Mouse (Mus musculus) hindbrain, postnatal 0 days (tissue): ENCODE measurements around the gene Slc36a3. TPM values are rescaled to one million over a fixed set of nuclear protein-coding genes. Genes with fewer than 3 reads are reported as not detected.

Experiments
- ATAC-seq: fragments of 200-750 bp; cut with Nextera tagmentation; 2 replicates; pipeline ENCODE4 v1.8.0; 2017; ENCODE audit warnings: mild to moderate bottlenecking, moderate TSS enrichment, moderate library complexity
- DNase-seq: peaks from one replicate; pipeline ENCODE4 v3.0.0-alpha.2; 2015; ENCODE audit warnings: low spot score
- H3K27ac ChIP-seq: fragments of 300-500 bp; sonication (generic); 2 replicates; pipeline ENCODE4 v1.5.1; 2014; ENCODE audit warnings: mild to moderate bottlenecking
- H3K27me3 ChIP-seq: fragments of 300-500 bp; sonication (generic); 2 replicates; pipeline ENCODE4 v1.6.1; 2014; ENCODE audit warnings: low read length, mixed read lengths; ENCODE audit not compliant: insufficient read depth
- H3K36me3 ChIP-seq: fragments of 300-500 bp; sonication (generic); 2 replicates; pipeline ENCODE4 v1.6.1; 2014; ENCODE audit warnings: low read length, mixed read lengths; ENCODE audit not compliant: insufficient read depth
- H3K4me1 ChIP-seq: fragments of 300-500 bp; sonication (generic); 2 replicates; pipeline ENCODE4 v1.6.1; 2014; ENCODE audit warnings: antibody characterized with exemption, low read length, mixed read lengths; ENCODE audit not compliant: insufficient read depth
- H3K4me2 ChIP-seq: fragments of 300-500 bp; sonication (generic); 2 replicates; pipeline ENCODE4 v1.6.1; 2014; ENCODE audit warnings: low read depth, mild to moderate bottlenecking, low read length, moderate library complexity, mixed read lengths
- H3K4me3 ChIP-seq: fragments of 300-500 bp; sonication (generic); 2 replicates; pipeline ENCODE4 v1.5.1; 2014; ENCODE audit warnings: low read length
- H3K9ac ChIP-seq: fragments of 300-500 bp; sonication (generic); replicated peaks from 2 replicates; pipeline ENCODE4 v1.6.1; 2014; ENCODE audit warnings: mild to moderate bottlenecking, low read length, moderate library complexity, mixed read lengths
- H3K9me3 ChIP-seq: fragments of 300-500 bp; sonication (generic); 2 replicates; pipeline ENCODE4 v1.6.1; 2016; ENCODE audit warnings: low read length, mixed read lengths
- CTCF ChIP-seq: IDR thresholded peaks from 2 replicates; pipeline ENCODE4 v1.5.1; 2016; ENCODE audit warnings: antibody characterized with exemption, control low read depth, low read depth
- WGBS: fragments of 180-500 bp; shearing (Covaris S2); extraction: QIAGEN DNeasy Blood & Tissue Kit; methylation state at CpG from one replicate; pipeline ENCODE4 v1.1.7; 2014; 5-methylcytosine and 5-hydroxymethylcytosine counted together
- polyA plus RNA-seq: library from polyadenylated mRNA; unstranded; fragments of >200 nt; fragmentation: Nextera tagmentation; extraction: Ambion mirVana; gene quantifications from 2 replicates; pipeline ENCODE4 v1.2.1, GENCODE M21; 2015
- total RNA-seq: library from RNA; depleted of rRNA; stranded (reverse); fragments of >200 nt; gene quantifications from 2 replicates; pipeline ENCODE4 v1.2.3, GENCODE M21; 2014

Gene Slc36a3
- total and polyA plus RNA-seq, 2 experiments from 2014 or later: not detected

DNA sequence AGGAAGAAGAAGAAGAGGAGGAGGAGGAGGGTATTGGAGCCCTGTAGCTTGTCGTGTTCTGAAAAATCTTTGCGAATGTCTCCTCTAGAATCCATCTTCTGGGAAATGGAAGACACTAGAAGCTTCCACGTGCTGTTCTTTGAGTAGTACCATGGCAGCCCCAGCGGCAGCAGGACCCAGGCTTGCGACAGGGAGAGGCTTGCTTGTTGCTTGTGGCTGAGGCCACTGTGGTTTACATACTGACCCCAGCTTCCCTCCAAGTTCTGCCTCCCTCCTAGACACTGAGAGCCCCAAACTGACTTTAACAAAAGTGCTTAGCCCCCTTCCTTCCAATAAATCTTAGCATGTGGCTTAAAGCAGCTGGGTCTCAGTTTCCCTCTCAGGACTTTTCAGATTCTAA lies 32.7 kb upstream of the Slc36a3 start:
- no peak for TF ChIP-seq CTCF
- H3K27me3 ChIP-seq: no peaks in the 10 kb centered on the region
- H3K4me3 ChIP-seq: no peak overlapping the region
- ATAC-seq: no peak
- no peak overlapping the region for H3K27ac ChIP-seq
- no peaks in the 10 kb centered on the region for H3K9me3 ChIP-seq
- H3K9ac ChIP-seq: no peak overlapping the region
- H3K4me2 ChIP-seq: no peak overlapping the region
- DNase-seq: no peak
- 84% methylated on average over 5 of the region's 5 CpGs for WGBS
- 0 out of 2 replicates have a peak, but pooled peaks cover 3% of the 10 kb centered on the region for H3K4me1 ChIP-seq
- H3K36me3 ChIP-seq: no peaks in the 10 kb centered on the region

DNA sequence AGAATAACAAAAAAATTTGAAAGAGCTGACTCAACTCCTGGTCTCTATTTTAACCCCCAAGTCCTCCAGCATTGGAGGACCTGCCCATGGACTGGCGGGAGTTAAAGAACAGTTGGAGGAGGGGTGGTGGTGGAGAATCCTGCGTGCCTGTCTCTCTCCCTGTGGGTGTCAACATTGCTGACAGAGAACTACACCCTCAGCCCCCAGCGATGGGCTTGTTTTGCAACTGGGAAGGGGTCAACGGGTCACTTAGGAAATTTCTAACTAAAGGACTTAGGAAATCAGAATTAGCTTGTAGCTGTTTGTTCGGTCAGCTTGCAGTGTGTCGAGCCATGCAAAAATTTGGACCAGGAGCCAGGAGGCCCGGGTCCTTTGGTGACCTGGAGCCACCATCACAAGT lies 31.6 kb upstream of the Slc36a3 start:
- ATAC-seq (no peak), DNase-seq (no peak)
- no peak overlapping the region for H3K4me3 ChIP-seq
- H3K4me1 ChIP-seq: 0 out of 2 replicates have a peak, but pooled peaks cover 3% of the 10 kb centered on the region
- H3K27ac ChIP-seq: no peak overlapping the region
- H3K4me2 ChIP-seq: no peak overlapping the region
- H3K9ac ChIP-seq: no peak overlapping the region
- 66% methylated on average over 7 of the region's 7 CpGs for WGBS
- H3K9me3 ChIP-seq: no peaks in the 10 kb centered on the region
- no peaks in the 10 kb centered on the region for H3K27me3 ChIP-seq
- no peaks in the 10 kb centered on the region for H3K36me3 ChIP-seq
- no peak for TF ChIP-seq CTCF

DNA sequence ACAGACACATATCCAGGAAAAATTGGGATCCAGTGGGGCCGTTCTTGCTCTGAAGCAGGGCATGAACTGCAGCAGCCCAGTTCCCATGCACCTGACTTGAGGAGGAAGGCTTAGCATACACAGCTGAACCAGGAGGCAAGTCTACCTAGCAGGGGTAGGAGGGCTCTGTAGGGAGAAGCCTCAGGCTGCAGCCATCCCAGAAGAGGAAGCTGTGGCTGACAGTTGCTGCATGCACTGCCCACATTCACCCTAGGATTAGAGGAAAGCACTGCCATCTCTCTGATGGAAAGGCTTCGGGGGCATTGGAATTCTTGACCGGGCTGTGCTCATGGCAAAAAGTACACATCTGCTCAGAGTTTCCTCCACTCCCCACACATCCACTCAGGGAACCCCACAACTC lies 28.3 kb upstream of the Slc36a3 start:
- Histone ChIP-seq H3K4me1 (0 out of 2 replicates have a peak, but pooled peaks cover 2% of the 10 kb centered on the region), H3K27ac (no peak overlapping the region), H3K27me3 (no peaks in the 10 kb centered on the region), H3K4me3 (no peak overlapping the region), H3K36me3 (no peaks in the 10 kb centered on the region), H3K9ac (no peak overlapping the region), H3K4me2 (no peak overlapping the region), H3K9me3 (no peaks in the 10 kb centered on the region)
- TF ChIP-seq CTCF: no peak
- DNase-seq: no peak
- ATAC-seq: no peak
- 90% methylated on average over 3 of the region's 3 CpGs for WGBS

DNA sequence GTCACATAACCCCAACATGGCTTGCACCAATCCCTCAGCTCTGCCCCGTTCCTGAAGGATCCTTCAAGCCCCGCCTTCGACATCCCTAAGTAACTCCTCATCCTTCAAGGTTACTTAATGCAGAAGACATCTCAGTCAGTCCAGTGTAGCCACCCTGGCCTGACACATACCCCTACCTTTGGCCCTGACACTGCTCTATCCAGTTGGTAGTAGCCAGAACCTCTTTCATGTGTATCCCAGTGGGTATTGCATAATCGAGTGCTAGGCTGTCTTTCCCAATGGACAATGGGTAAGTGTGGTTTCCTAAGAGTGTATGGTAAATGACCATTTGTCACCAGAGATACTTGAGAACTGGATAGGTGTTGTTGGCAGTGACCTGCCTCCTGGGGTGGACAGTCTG lies 27.3 kb upstream of the Slc36a3 start:
- no peaks in the 10 kb centered on the region for H3K4me1 ChIP-seq
- ATAC-seq: no peak

DNA sequence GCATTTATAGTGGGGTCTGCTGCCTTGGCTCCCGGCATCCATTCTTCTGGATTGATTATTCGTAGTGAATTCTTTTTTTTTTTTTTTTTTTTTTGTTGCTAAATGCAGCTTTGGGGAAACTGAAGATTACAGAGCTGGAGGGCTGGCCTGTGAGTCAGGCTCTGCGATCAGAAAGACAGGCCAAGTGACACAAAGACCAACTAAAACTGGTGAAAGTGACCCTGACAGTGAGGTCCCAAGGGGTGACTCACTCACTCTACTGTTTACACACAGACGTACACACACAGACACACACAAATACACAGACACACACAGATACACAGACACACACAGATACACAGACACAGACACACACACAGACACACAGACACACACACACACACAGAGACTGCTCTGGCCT lies 19.0 kb upstream of the Slc36a3 start:
- Histone ChIP-seq H3K4me2 (no peak overlapping the region), H3K27ac (no peak overlapping the region), H3K9me3 (no peaks in the 10 kb centered on the region), H3K36me3 (no peaks in the 10 kb centered on the region), H3K4me3 (no peak overlapping the region), H3K4me1 (no peaks in the 10 kb centered on the region), H3K27me3 (no peaks in the 10 kb centered on the region), H3K9ac (no peak overlapping the region)
- no peak for ATAC-seq
- WGBS: 68% methylated on average over 4 of the region's 4 CpGs
- no peak for DNase-seq
- no peak for TF ChIP-seq CTCF

More for the DNA sequence above, 27.3 kb upstream of the Slc36a3 start:
- Histone ChIP-seq H3K36me3 (no peaks in the 10 kb centered on the region), H3K27me3 (no peaks in the 10 kb centered on the region), H3K4me2 (no peak overlapping the region), H3K9me3 (no peaks in the 10 kb centered on the region), H3K4me3 (no peak overlapping the region), H3K27ac (no peak overlapping the region), H3K9ac (no peak overlapping the region)
- no peak for DNase-seq
- WGBS: 90% methylated on average over 4 of the region's 4 CpGs
- no peak for TF ChIP-seq CTCF

DNA sequence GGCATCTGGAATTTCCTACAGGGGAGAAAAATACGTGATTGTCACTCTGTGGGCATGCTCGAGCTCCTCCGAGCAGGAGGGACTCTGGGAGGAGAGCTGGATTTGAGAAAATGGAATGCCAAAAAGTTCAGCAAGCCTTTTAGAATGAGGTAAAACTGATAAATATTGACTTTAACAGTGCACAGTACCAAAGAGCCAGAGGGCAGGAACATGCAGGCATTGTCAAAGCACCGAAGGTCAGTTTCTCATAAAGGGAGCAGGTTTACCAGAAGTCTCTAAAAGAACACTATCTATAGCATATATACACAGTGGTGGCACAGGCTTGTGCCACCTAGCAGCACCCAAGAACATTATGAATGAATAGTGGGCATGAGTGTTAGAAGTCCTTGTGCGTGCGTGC lies 17.4 kb upstream of the Slc36a3 start:
- TF ChIP-seq CTCF: no peak
- H3K4me1 ChIP-seq: no peaks in the 10 kb centered on the region
- H3K27ac ChIP-seq: no peak overlapping the region
- H3K9me3 ChIP-seq: no peaks in the 10 kb centered on the region
- no peak overlapping the region for H3K4me3 ChIP-seq
- no peak overlapping the region for H3K4me2 ChIP-seq
- no peak overlapping the region for H3K9ac ChIP-seq
- ATAC-seq (no peak), DNase-seq (no peak)
- H3K27me3 ChIP-seq: no peaks in the 10 kb centered on the region
- 85% methylated on average over 6 of the region's 6 CpGs for WGBS
- H3K36me3 ChIP-seq: no peaks in the 10 kb centered on the region

DNA sequence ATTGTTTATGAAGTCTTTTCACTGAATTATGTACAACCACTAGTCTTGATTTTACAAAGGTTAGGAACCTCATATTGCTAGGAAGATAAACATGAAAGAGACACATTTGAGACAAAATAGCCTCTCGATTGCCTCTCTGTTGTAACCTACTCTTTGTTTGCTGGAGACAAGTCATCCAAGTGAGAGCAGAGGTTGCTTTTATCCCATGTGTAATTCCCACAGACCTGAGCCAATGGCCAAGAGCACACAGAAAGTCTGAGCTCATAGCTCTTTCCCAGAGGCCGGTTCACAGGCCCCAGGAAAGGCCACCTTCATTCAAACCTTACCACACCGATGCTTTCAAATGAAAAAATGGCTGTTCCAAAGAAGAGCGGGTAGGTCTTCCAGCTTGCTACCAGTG lies 17.0 kb upstream of the Slc36a3 start:
- TF ChIP-seq CTCF: no peak
- Histone ChIP-seq H3K36me3 (no peaks in the 10 kb centered on the region), H3K9ac (no peak overlapping the region), H3K9me3 (no peaks in the 10 kb centered on the region), H3K4me2 (no peak overlapping the region), H3K27me3 (no peaks in the 10 kb centered on the region), H3K27ac (no peak overlapping the region), H3K4me1 (no peaks in the 10 kb centered on the region), H3K4me3 (no peak overlapping the region)
- no peak for ATAC-seq
- 87% methylated on average over 4 of the region's 4 CpGs for WGBS
- DNase-seq: no peak

DNA sequence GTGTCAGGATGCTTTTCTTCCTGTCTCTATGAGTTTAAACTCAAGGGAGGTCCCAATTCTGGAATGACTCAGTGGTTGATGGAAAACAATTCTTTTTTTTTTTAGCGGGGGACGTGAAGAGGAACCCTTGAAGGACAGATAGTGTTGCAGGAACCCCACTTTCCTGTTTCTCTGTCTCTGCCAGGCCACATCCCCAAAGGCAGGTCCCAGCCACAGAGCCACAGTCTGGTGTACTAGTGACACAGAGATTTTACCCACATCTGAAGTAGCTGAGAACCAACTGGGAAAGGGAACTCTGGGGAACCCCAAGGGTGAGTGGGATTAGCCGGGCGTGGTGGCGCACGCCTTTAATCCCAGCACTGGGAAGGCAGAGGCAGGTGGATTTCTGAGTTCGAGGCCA lies 14.2 kb upstream of the Slc36a3 start:
- Histone ChIP-seq H3K27ac (no peak overlapping the region), H3K9ac (no peak overlapping the region), H3K4me3 (no peak overlapping the region), H3K36me3 (no peaks in the 10 kb centered on the region), H3K4me1 (no peaks in the 10 kb centered on the region), H3K4me2 (no peak overlapping the region), H3K27me3 (no peaks in the 10 kb centered on the region), H3K9me3 (no peaks in the 10 kb centered on the region)
- 94% methylated on average over 6 of the region's 7 CpGs for WGBS
- ATAC-seq (no peak), DNase-seq (no peak)
- TF ChIP-seq CTCF: no peak
